Mouse (Mus musculus) frontal cortex, postnatal 14 days (tissue): ENCODE data around the gene Sipa1.

Experiments
- DNase-seq, 2 experiments: peaks; one replicate each; pipeline ENCODE4 v3.0.0; 2022; ENCODE audit warnings: low spot score in 2 of 2

Gene Sipa1

GRCm38 (mm10) chr19:5646731-5647330, 16.7 kb downstream of the Sipa1 start:
- DNase-seq = no peak

GRCm38 (mm10) chr19:5645280-5645679, 18.2 kb downstream of the Sipa1 start:
- DNase-seq = no peak

GRCm38 (mm10) chr19:5641641-5642040, 21.9 kb downstream of the Sipa1 start:
- DNase-seq = no peak

- DNase-seq = no peak
Observed at GRCm38 (mm10) chr19:5641021-5641420, 22.5 kb downstream of the Sipa1 start.

- DNase-seq = no peak
Observed at GRCm38 (mm10) chr19:5640339-5640738, 23.2 kb downstream of the Sipa1 start.

- no peak for DNase-seq
Observed at GRCm38 (mm10) chr19:5638416-5639005, 25.0 kb downstream of the Sipa1 start.

GRCm38 (mm10) chr19:5637069-5638047, 26.1 kb downstream of the Sipa1 start, which contains the start of gene Rela:
TSS of gene Rela (plus strand) at chr19:5637483.
- DNase-seq = peak; percentile 77 to 82

GRCm38 (mm10) chr19:5636571-5637041, 26.9 kb downstream of the Sipa1 start:
- no peak for DNase-seq

- DNase-seq = no peak
Observed at GRCm38 (mm10) chr19:5636036-5636570, 27.4 kb downstream of the Sipa1 start.

- no peak for DNase-seq
Observed at GRCm38 (mm10) chr19:5632120-5632519, 31.4 kb downstream of the Sipa1 start.

GRCm38 (mm10) chr19:5629907-5630306, 33.6 kb downstream of the Sipa1 start:
- DNase-seq = no peak

GRCm38 (mm10) chr19:5625311-5625710, 38.2 kb downstream of the Sipa1 start:
- no peak for DNase-seq

GRCm38 (mm10) chr19:5621884-5622283, 41.6 kb downstream of the Sipa1 start:
- no peak for DNase-seq

GRCm38 (mm10) chr19:5620007-5620406, 43.5 kb downstream of the Sipa1 start:
- no peak for DNase-seq

GRCm38 (mm10) chr19:5614953-5615352, 48.6 kb downstream of the Sipa1 start:
- DNase-seq = no peak

- DNase-seq = no peak
Observed at GRCm38 (mm10) chr19:5612762-5613411, 50.6 kb downstream of the Sipa1 start.

GRCm38 (mm10) chr19:5611973-5612372, 51.5 kb downstream of the Sipa1 start:
- no peak for DNase-seq

GRCm38 (mm10) chr19:5609547-5610404, 53.7 kb downstream of the Sipa1 start, which contains the start of gene Kat5:
TSS of gene Kat5 (minus strand) at chr19:5610237.
- peak; percentile 88 to 90 for DNase-seq

- no peak for DNase-seq
Observed at GRCm38 (mm10) chr19:5609171-5609546, 54.3 kb downstream of the Sipa1 start.

- no peak for DNase-seq
Observed at GRCm38 (mm10) chr19:5608707-5609106, 54.8 kb downstream of the Sipa1 start.
